Mouse (Mus musculus) bone marrow, adult 2 months (tissue): ENCODE results near the gene Gtf3c2. TPM values are rescaled to one million over a fixed set of nuclear protein-coding genes. Genes with fewer than 3 reads are reported as not detected.
A peak's percentile ranks its signal among the peaks of the same experiment; 100 is the strongest.

Experiments
- H3K27ac ChIP-seq: fragments of 200-500 bp; 2 replicates; pipeline ENCODE4 v1.5.1; 2012; ENCODE audit warnings: low read depth, mild to moderate bottlenecking, control low read depth, inconsistent platforms, low read length; ENCODE audit not compliant: control insufficient read depth, poor library complexity, insufficient read depth
- H3K4me1 ChIP-seq: fragments of 200-500 bp; 2 replicates; pipeline ENCODE4 v1.6.1; 2011; ENCODE audit warnings: low read length; ENCODE audit not compliant: control insufficient read depth, insufficient read depth
- H3K4me3 ChIP-seq: fragments of 200-500 bp; replicated peaks from 2 replicates; pipeline ENCODE3; 2011; ENCODE audit warnings: mild to moderate bottlenecking, low read depth, low read length, control low read depth; ENCODE audit not compliant: control insufficient read depth
- CTCF ChIP-seq: fragments of 200-500 bp; IDR thresholded peaks from 2 replicates; pipeline ENCODE4 v1.5.1; 2011; ENCODE audit warnings: low read length, control low read depth; ENCODE audit not compliant: control insufficient read depth, insufficient read depth
- POLR2A ChIP-seq: fragments of 200-500 bp; IDR thresholded peaks from 2 replicates; pipeline ENCODE4 v1.6.1; 2011; ENCODE audit warnings: low read depth, mild to moderate bottlenecking, control low read depth, low read length, borderline replicate concordance; ENCODE audit not compliant: control insufficient read depth
- WGBS: fragments of 180-500 bp; shearing (Covaris S2); methylation state at CpG from one replicate; pipeline ENCODE4 v1.1.7; 2018; 5-methylcytosine and 5-hydroxymethylcytosine counted together
- polyA plus RNA-seq: library from polyadenylated mRNA; stranded (reverse); fragments of >200 nt; gene quantifications from 2 replicates; pipeline ENCODE4 v1.2.4, GENCODE M21; 2011; ENCODE audit warnings: low replicate concordance; ENCODE audit not compliant: missing spikeins, insufficient read depth, insufficient read length

The Gtf3c2 gene
- polyA plus RNA-seq = 32.1 and 67.3 TPM in 2 replicates

GRCm38 (mm10) chr5:31179766-31180630 is at the start of gene Gtf3c2, which contains the start of gene Gm29609:
TSS of gene Gtf3c2 (minus strand) at chr5:31180144.
TSS of gene Gm29609 (minus strand) at chr5:31179911.
- peak within 1 kb of the TSS; percentile 95 for H3K4me3 ChIP-seq
- TF ChIP-seq CTCF (no peak), POLR2A (peak; percentile 82; the same call in 1 of the 2 replicates)
- H3K27ac ChIP-seq = peak within 1 kb of the TSS; percentile 92
- WGBS = under 1% methylated on average over 59 of the region's 59 CpGs
- H3K4me1 ChIP-seq = no peaks in the 10 kb centered on the region

- no peak overlapping the region for H3K4me3 ChIP-seq
- WGBS = 58% methylated on average over 1 of the region's 1 CpGs
Measured at GRCm38 (mm10) chr5:31226641-31227040, 46.7 kb upstream of the Gtf3c2 start.

GRCm38 (mm10) chr5:31222696-31223095 is 42.8 kb upstream of the Gtf3c2 start:
- Histone ChIP-seq H3K4me3 (no peak overlapping the region), H3K4me1 (peaks cover 1% of the 10 kb centered on the region; the same call in 1 of the 2 replicates), H3K27ac (no peak overlapping the region)
- 90% methylated on average over 9 of the region's 9 CpGs for WGBS
- TF ChIP-seq POLR2A = no peak
- no peak for TF ChIP-seq CTCF

More at GRCm38 (mm10) chr5:31226641-31227040, 46.7 kb upstream of the Gtf3c2 start:
- Histone ChIP-seq H3K4me1 (no peaks in the 10 kb centered on the region; the same call in none of the 2 replicates), H3K27ac (no peak overlapping the region)
- TF ChIP-seq POLR2A (no peak), CTCF (no peak)

- Histone ChIP-seq H3K4me3 (peak overlapping the region; percentile 88), H3K4me1 (peaks cover 1% of the 10 kb centered on the region; the same call in 1 of the 2 replicates), H3K27ac (peak overlapping the region; percentile 85)
- 28% methylated on average over 11 of the region's 11 CpGs for WGBS
- peak; percentile 22; the same call in 1 of the 2 replicates for TF ChIP-seq CTCF
- TF ChIP-seq POLR2A = no peak
Measured at GRCm38 (mm10) chr5:31221304-31221945, 41.5 kb upstream of the Gtf3c2 start.

GRCm38 (mm10) chr5:31220448-31221303 is 40.7 kb upstream of the Gtf3c2 start, which contains the start of gene Ppm1g:
TSS of gene Ppm1g (minus strand) at chr5:31220687.
- under 1% methylated on average over 69 of the region's 70 CpGs for WGBS
- Histone ChIP-seq H3K4me3 (peak within 1 kb of the TSS; percentile 93), H3K4me1 (peaks cover 1% of the 10 kb centered on the region; the same call in 1 of the 2 replicates), H3K27ac (peak within 1 kb of the TSS; percentile 96)
- peak; percentile 99 for TF ChIP-seq POLR2A
- TF ChIP-seq CTCF = no peak; the same call in 1 of the 2 replicates

- TF ChIP-seq POLR2A = no peak
- H3K4me1 ChIP-seq = peaks cover 1% of the 10 kb centered on the region; the same call in 1 of the 2 replicates
- peak overlapping the region; percentile 93 for H3K4me3 ChIP-seq
- WGBS = under 1% methylated on average over 40 of the region's 40 CpGs
- peak overlapping the region; percentile 96 for H3K27ac ChIP-seq
Measured at GRCm38 (mm10) chr5:31219911-31220447, 40.0 kb upstream of the Gtf3c2 start.

GRCm38 (mm10) chr5:31219474-31219873 is 39.5 kb upstream of the Gtf3c2 start:
- peak overlapping the region; percentile 96 for H3K27ac ChIP-seq
- no peak for TF ChIP-seq POLR2A
- no peak for TF ChIP-seq CTCF
- H3K4me3 ChIP-seq = peak overlapping the region; percentile 93
- WGBS = under 1% methylated on average over 11 of the region's 11 CpGs
- peaks cover 1% of the 10 kb centered on the region; the same call in 1 of the 2 replicates for H3K4me1 ChIP-seq
